Mouse (Mus musculus) common myeloid progenitor, adult 5-6 weeks (primary cell): ENCODE measurements around the gene Slc43a3. TPM values are rescaled to one million over a fixed set of nuclear protein-coding genes. Genes with fewer than 3 reads are reported as not detected.
"Not testable (repeated sequence)": the region's sequence is repeated elsewhere in the genome, so short reads cannot be mapped to it uniquely, and the experiment has no call there.

Experiments
- ATAC-seq: replicated peaks from 2 replicates; pipeline ENCODE4 v1.8.0; 2016; ENCODE audit warnings: low read depth, mild to moderate bottlenecking, moderate TSS enrichment, inconsistent platforms; ENCODE audit not compliant: poor library complexity, severe bottlenecking
- total RNA-seq: library from RNA; stranded (forward); fragments of 200-1000, 187-1606 nt; gene quantifications from 2 replicates; pipeline ENCODE4 v1.2.3, GENCODE M21; 2017

The Slc43a3 gene
- total RNA-seq, result 91.9 and 105 TPM in 2 replicates

DNA sequence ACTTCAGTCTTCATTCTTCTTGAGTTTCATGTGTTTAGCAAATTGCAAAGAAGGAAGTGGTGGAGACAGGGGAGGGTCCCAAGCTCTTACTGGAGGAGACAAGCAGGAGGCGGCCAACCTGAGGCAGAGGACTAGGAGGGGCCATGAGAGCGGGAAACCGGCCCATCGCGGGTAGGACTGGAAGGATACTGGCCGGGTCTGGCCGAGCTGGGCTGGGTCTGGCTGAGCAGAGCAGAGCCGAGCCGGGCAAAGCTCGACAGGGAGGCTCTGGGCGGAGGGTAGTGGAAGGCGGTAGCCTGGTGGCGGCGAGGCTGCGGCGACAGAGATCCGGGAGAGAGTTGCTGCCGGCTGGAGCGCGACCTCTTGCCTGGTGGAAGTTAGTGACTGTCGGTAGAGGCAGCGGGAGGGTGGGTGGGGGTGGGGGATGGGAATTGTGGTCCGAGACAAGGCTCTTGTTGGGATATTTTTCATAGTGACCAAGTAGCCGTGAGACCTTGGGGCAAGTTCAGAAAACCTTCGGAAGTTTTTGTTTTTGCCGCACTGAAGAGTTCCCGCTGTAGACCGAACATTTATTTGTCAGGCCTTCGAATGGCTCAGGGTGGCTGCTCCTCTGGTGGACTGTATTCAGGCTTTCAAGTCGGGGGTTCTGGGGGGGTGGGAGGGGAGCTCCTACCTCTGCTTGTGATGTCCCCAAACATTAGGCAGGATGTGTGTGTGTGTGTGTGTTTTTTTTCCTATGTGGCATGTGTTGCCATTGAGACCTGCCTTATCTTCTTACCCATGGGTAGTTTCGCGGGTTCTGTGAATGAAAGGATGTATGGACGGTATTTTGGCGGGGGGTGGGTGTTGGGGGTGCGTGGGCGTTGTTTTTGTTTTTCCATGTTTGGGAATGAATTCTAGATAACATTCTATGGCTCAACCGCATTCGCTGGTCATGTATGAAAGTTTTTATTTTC lies at the start of gene Slc43a3:
TSS of gene Slc43a3 (plus strand) at position 106 of the 956 bp plus-strand sequence.
- ATAC-seq, result peak; percentile 87

DNA sequence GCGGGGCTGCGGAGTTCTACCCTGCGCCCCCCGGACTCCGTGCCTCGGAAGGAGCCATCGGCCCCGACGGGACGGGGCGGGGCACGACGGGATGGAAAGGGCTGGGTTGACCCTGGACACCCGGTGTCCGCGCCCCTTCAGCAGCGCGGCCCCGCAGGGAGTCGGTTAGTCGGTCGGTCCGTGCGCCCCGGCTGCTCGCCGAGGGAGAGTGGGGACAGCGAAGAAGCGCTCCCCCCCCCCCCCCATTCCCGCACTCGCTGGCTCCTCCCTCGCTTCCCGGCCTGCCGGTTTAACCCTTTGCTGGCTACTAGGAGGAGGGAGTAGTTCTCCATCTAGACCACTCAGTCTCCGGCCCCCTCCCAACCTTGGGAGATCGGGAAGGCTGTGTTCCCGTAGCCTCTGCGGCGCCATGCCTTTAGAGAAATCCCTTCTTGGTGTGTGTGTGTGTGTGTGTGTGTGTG lies 49.5 kb upstream of the Slc43a3 start:
- no peak for ATAC-seq

DNA sequence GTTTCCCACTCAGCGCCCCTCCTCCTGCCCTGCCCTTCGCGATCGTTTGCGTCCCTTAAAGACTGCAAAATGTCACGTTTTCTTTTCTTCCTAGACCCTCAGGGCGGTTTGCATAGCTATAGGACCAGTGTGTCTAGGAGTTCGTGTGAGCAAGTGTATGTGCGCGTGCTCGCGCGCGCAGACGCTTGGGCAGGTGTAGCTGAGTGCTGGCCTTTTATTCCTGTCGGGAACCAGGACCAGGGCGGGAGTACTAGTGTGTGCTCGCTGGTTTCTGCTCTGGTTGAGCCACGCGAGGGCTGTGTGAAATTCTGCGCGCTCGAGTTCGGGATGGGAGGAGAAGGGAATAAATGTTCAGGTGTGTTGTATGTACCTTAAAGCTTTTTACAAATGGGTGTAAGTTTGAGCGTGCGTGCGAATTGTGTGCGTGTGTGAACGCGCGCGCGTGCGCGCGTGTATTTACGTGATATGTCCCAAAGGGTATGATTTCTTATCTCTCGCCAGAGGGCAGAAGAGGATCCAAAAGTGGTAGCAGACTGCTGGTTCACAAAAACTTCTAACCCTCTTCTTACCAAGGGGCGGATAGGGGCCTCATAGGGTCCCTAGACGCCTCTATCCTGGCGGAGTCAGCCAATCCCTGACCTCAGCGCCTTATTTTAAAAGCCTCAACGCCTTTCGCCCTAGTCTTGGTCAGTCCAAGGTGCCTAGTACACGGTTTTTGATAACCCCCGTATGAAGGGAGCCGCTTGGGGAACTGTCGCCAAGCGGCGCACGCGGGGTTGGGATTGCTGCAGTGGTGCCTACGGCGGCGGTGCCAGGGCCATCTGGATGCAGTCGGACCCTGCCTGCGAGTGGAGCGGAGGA lies 48.7 kb upstream of the Slc43a3 start:
- peak; percentile 46 for ATAC-seq

DNA sequence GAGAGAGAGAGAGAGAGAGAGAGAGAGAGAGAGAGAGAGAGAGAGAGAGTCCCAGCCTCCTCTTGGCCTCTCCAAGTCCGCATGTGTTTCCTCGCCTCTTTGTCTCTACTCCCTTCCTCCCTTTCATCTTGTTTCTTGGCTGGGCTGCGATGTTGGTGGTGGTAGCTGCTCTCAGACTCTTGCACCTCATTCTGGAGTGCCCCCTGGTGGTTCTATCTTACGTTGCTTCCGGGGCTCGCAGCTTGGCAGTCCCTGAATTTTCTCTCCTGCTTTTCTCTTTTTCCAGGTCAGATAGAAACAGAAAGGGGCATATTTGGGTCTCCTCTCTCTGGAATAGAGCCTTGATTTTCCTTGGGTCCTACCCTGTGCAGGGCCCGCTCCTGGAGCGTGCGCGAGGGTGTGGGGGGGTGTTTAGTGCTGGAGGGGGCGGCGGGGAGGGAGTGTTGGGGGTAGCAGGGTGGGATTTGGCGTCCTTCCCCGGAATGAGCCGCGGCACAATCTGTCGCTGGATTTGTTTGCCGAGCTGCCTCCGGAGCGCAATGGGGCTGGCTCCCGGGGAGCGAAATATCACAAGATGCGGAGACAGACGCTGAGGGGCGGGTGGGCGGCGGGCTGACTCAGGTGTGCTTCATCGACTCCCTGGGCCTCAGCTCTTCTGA lies 47.6 kb upstream of the Slc43a3 start:
- peak; percentile 64 for ATAC-seq

- ATAC-seq, result no peak
Observed at GRCm38 (mm10) chr2:84889316-84890044, 46.9 kb upstream of the Slc43a3 start.

DNA sequence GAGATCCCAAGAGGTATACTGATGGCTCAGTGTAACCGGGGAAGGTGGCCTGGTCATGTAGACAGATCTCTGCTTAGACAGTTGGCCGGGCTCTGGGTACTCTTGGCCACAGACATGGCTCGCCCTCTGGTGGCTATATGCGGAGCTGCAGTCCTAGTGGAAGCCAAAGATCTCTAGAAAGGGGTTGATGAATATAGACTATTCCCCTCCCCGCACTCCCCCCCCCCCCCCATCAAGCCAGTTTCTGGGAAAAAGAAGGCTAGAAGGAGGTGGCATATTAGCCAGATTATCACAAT lies 46.4 kb upstream of the Slc43a3 start:
- ATAC-seq, result peak; percentile 66

DNA sequence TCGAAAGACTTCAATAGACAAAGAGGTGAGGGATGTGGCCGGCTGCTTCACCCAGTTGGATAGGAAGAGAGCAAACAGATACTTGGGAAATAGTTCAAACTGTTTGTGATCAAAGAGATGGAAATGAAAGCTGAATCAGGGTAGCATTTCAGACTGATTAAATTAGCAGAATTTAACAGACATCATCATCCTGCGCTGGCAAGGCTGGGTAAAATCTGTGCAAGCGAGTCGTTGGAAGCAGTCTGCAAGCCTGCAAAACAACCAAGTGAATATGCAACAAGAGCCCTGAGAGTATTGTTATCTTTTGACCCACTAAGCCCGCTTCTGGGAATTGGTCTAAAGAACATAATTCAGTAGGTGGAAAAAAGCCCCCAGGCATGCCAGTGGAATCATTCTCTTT lies 43.0 kb upstream of the Slc43a3 start:
- no peak for ATAC-seq

GRCm38 (mm10) chr2:84895495-84896198 lies 40.7 kb upstream of the Slc43a3 start:
- ATAC-seq, result 0 out of 2 replicates have a peak, but pooled peaks have one; percentile 36

GRCm38 (mm10) chr2:84896686-84897085 lies 39.7 kb upstream of the Slc43a3 start:
- not testable (repeated sequence) for ATAC-seq

DNA sequence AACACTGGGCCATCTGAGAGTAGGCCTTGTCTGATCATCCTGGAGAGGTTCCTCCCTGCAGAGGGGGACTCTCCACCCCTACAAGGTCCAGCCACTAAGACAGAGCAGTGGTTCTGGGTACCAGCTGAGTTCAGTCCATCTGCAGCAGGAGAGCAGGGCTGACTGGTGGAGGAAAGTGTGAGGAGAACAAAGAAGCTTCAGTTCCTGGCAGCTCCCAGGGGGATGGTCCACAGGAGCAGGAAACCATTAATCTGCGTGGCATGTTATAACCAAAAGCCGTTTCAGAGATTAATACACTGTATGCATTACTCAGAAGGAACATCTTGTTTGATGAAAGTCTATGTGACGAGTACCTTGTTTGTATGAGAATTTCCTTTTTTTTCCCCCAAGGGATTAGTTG lies 23.7 kb upstream of the Slc43a3 start:
- ATAC-seq, result no peak

- ATAC-seq, result no peak
Observed at GRCm38 (mm10) chr2:84913881-84914280, 22.5 kb upstream of the Slc43a3 start.

DNA sequence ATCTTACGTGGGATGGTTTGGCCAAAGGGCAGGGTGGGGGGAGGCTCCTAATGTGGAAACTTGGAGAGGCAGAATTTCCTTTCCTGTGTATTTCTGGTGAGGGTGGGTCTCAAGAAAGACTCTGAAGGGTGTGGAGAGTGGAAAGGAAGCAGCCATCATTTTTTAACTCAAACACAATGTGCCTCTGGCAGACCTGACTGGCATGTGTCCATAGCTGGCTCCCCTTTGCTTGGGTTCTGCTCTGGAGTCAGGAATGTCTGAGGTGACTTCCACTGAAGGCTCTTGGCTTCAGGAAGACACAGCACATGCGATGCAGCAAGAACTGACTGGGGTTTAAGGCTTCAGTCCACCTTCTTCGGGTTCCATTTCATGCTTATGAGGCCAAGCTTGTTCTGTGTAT lies 21.0 kb upstream of the Slc43a3 start:
- ATAC-seq, result no peak

DNA sequence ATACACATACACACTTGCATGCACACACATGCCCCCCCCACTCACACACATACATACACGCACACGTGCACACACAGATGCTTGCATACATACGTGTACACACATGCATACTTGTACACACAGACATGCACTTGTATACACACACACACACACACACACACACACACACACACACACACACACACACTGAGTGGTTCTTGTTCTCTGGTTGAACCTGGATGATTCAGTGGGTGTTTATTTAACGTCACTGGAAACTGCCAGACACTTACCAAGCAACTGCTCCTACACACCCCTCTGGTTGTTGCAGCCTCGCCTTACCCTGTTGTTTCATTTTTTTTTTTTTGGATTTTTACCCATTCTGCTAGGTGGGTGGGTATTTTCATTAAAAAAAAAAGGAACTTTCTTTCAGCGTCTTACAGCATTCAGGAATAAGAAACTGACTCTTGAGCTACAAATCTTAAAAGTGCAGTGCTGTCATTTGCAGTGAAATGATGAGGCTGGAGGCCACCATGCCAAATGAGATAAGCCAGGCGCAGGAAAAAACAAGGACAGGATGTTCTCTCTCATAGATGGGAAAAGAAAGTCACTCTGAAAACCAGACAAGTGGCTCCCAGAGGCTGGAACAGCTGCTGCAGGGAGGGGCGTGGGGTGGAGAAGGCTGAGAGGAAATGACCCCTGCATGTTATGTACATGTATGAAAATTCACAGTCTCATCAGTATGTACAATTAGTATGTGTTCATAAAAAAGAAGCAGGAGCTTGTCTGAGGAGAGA lies 19.6 kb upstream of the Slc43a3 start:
- peak; percentile 60 for ATAC-seq

DNA sequence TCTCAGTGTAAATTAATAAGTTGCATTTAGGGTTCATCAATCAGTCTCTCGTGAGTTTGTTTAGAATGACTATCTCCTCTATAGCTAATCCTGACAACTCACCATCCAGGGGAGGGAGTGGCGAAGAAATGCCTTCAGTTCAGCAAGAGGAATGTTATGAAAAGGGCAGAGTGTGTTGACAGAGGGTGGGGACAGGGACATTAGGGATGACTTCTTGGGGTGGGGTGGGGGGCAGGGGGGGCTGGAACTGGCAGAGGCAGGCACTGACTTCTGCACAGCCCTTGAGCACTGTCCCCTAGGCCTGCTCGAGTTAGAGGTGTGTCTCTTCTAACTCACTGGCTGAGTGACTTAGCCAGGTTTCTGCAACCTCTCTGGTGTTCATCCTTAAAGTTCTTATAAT lies 18.2 kb upstream of the Slc43a3 start:
- no peak for ATAC-seq

DNA sequence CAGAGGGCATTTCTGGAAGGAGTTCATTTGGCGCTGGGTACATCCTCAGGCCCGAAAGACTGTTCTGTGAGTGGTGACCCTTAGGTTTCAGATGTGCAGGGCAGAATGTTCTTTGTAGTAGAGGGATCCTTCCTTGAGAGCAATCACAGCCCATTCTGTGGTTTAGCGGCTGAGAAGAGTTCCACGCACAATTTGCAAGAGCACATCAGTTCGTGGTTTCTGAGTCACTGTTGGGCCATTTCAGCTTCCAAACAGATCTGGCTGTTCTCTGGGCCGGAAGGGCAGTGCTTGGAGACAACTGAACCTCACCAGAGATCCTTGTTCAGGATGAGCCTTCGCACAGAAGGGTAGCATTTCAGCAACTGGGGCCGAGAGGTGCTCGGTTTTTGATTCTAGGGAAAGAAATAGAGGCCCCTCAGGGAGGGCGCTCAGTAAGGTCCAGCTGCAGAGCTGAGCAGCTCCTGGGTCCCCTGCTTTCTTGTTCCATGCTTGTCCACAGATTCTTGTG lies 16.7 kb upstream of the Slc43a3 start:
- no peak for ATAC-seq

DNA sequence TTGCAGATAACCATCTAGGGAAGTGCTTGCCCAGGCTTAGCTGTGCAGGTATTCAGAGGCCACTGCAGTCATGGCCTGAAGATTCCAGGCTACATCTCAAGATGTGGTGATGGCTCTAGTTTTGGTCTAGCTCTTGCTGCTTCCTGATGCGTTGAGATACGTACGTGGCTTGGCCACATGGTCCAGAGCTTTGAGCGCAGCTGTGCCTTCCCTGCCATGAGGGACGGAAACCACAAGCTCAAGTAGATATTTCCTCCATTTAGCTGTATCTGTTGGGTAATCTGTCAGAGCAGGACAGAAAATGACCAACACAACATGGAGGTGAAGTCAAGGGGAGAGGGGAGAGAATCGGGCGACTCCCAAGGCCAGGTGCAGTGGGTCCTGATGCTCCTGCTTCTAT lies 6.2 kb upstream of the Slc43a3 start:
- peak; percentile 89 for ATAC-seq

DNA sequence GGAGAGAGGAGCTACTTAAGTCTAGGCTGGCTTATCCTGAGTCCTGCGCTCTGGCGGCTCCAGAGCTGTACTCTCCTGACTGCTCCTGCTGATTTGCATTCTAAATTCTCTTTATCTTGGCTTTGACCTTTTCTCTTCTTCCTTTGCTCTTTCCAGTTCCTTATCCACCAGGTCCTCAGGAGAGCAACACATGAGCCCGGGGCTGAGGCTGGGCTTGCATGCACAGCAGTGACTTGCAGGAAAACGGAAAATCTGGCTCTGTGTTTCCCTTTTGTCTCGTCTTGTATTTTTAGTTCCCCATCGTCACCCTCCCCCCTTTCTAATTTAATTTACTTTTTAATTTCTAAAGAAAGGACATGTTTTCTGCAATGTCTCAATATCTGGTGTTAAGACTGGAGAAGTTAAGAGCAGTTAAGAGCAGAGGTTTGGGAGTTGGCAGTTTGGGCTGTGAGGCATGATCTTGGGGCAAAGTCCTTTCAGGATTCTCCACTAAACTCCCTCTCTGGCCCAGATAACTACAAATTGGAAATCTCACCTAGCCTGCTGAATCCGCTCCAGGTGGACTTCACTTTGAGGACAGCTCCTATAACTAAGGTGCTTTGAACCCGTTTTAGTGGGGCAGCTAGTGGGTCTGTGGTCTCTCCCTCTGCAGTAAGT lies 2.3 kb upstream of the Slc43a3 start:
- no peak for ATAC-seq

DNA sequence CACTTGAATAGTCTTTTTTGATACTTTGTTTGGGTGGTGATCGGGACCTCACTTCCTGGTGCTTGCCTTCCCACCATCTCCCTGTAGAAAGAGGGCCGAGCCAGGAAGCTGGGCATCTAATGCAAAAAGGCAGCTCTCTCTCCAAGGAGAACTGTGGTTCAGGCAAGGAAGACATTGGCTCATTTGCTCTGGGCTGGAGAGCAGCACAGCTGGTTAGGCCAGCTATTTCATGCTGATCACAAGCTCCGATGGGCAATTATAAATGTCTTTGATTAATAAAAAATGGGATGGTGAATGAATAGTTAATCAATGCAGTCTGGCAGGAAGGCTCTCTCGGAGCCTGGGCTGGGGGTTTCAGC lies 1.8 kb upstream of the Slc43a3 start:
- ATAC-seq, result no peak
